Mouse (Mus musculus) splenic B cell, adult 2 months (primary cell): Measurements from ENCODE around the gene Thnsl1.
A peak's percentile ranks its signal among the peaks of the same experiment; 100 is the strongest.

Experiments
- DNase-seq: peaks from one replicate; pipeline ENCODE4 v3.0.0-alpha.2; 2011; ENCODE audit warnings: low read depth, low spot score
- H3K27me3 ChIP-seq: 2 replicates; pipeline ENCODE4 v1.6.1; 2012; ENCODE audit warnings: mild to moderate bottlenecking, low read length, moderate library complexity, mixed read lengths; ENCODE audit not compliant: control insufficient read depth, poor library complexity, insufficient read depth, severe bottlenecking
- H3K36me3 ChIP-seq: 2 replicates; pipeline ENCODE4 v1.6.1; 2012; ENCODE audit warnings: mild to moderate bottlenecking, low read length, moderate library complexity, mixed read lengths; ENCODE audit not compliant: control insufficient read depth, poor library complexity, insufficient read depth, severe bottlenecking

Thnsl1 gene

GRCm38 (mm10) chr2:21260060-21260459 is 54.5 kb downstream of the Thnsl1 start:
- DNase-seq: no peak
- H3K27me3 ChIP-seq: no peaks in the 10 kb centered on the region
- H3K36me3 ChIP-seq: no peaks in the 10 kb centered on the region

DNA sequence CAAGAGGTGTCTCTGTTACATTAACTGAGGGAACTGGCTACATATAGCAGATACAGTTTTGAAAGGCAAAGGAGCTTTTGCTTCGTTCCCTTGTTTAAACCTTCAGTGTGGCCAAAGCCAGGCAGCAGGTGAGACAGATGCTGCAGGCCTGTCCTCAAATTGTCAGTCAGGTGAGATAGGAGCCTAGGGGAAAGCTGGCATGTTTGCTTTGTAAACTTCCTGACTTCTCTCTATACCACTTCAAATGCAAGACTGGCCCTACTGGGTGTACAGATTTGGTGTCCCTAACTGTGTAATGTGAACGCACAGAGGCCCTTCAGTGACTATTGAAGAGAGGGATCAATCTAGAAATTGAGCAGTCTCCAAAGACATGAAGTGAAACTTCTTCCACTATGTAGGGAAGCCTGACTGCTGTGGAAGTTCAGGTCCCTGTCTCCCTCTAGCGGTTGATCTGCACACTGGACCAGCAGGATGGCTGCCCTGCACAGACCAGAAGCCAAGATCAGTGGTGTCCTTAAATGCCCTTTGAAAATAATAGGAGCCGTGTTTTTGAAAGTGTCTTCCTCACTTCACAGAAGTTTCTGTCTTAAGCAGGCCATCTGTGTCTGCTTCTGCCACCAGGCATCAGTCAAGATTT is 56.0 kb downstream of the Thnsl1 start:
- peak; percentile 80 for DNase-seq
- no peaks in the 10 kb centered on the region for H3K27me3 ChIP-seq
- H3K36me3 ChIP-seq: no peaks in the 10 kb centered on the region

- no peak for DNase-seq
- Histone ChIP-seq H3K36me3 (no peaks in the 10 kb centered on the region), H3K27me3 (no peaks in the 10 kb centered on the region)
These were observed 58.5 kb downstream of the Thnsl1 start for GRCm38 (mm10) chr2:21264031-21264430.
